Mouse (Mus musculus): Measurements from ENCODE around the gene Gm5127. TPM values are rescaled to one million over a fixed set of nuclear protein-coding genes. Genes with fewer than 3 reads are reported as not detected.

The Gm5127 gene
- 0.57 and 0.73 TPM in 2 replicates for polyA plus RNA-seq (2015; fragmentation: Nextera tagmentation; extraction: Ambion mirVana)

- Histone ChIP-seq H3K36me3 (no peaks in the 10 kb centered on the region), H3K9me3 (replicated peaks) (no peaks in the 10 kb centered on the region), H3K4me3 (replicated peaks) (no peak within 1 kb of the TSS), H3K27me3 (no peaks in the 10 kb centered on the region; the same call in 1 of the 2 replicates), H3K9ac (no peak within 1 kb of the TSS), H3K27ac (no peak within 1 kb of the TSS), H3K4me1 (no peaks in the 10 kb centered on the region), H3K4me2 (no peak within 1 kb of the TSS)
- WGBS: 34% methylated on average over 3 of the region's 3 CpGs
- no peak for ATAC-seq (replicated peaks; ENCODE audit: low FRiP score)
Observed at GRCm38 (mm10) chrX:106582886-106583285, at the start of gene Gm5127. Gm5127 (plus strand) TSS chrX:106583186.

DNA sequence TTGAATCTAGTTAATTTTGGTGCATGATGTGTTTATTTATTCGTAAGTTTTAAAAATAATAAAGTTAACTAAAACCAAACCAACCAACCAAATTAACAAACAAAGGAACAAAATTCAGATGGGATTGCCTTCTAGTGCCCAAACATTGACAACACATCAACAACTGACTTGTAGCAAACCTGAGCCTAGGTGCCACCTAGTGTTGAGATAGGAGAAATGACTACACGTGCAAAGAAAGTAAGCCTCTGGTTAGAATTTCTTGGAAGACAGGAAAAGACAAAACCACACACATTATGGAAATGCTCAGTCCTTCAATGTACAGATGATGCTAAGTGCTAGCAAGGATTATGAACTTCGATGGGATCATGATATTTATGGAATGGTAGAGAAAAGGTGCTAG lies 46.6 kb upstream of the Gm5127 start:
- no peak overlapping the region for H3K4me3 ChIP-seq (replicated peaks)
- H3K36me3 ChIP-seq: no peaks in the 10 kb centered on the region
- H3K9ac ChIP-seq: no peak overlapping the region
- no peak for ATAC-seq (replicated peaks; ENCODE audit: low FRiP score)
- no peak overlapping the region for H3K4me2 ChIP-seq
- WGBS: 38% methylated on average over 3 of the region's 3 CpGs
- no peaks in the 10 kb centered on the region for H3K4me1 ChIP-seq
- H3K27me3 ChIP-seq: no peaks in the 10 kb centered on the region
- no peak overlapping the region for H3K27ac ChIP-seq
- no peaks in the 10 kb centered on the region for H3K9me3 ChIP-seq (replicated peaks)

DNA sequence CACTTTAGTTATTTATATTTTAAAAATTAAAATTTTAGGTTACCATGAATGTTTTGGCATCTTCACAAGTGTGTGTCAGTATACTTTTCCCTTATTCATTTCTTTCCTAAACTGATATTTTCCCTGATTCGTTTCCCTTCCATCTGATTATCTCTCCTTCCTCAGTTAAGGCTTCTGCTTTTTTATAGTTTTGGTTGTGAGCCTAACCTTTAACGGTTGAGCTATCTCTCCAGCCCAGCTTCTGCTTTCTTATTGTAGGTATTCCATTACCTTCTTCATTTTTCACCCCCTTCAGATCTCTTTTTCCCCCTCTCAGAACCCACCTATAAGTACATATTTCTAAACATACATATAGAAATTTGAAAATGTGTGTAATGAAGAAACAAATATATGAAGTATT lies 27.5 kb upstream of the Gm5127 start:
- no peaks in the 10 kb centered on the region for H3K4me1 ChIP-seq
- H3K4me2 ChIP-seq: no peak overlapping the region
- no peak overlapping the region for H3K27ac ChIP-seq
- H3K9me3 ChIP-seq (replicated peaks): no peaks in the 10 kb centered on the region
- H3K27me3 ChIP-seq: no peaks in the 10 kb centered on the region
- H3K9ac ChIP-seq: no peak overlapping the region
- ATAC-seq (replicated peaks; ENCODE audit: low FRiP score): no peak
- H3K4me3 ChIP-seq (replicated peaks): no peak overlapping the region
- H3K36me3 ChIP-seq: no peaks in the 10 kb centered on the region
- WGBS: 77% methylated on average over 2 of the region's 2 CpGs

- Histone ChIP-seq H3K4me1 (no peaks in the 10 kb centered on the region), H3K36me3 (no peaks in the 10 kb centered on the region), H3K27ac (no peak overlapping the region), H3K4me3 (replicated peaks) (no peak overlapping the region), H3K27me3 (no peaks in the 10 kb centered on the region; the same call in 1 of the 2 replicates), H3K4me2 (no peak overlapping the region), H3K9me3 (replicated peaks) (no peaks in the 10 kb centered on the region), H3K9ac (no peak overlapping the region)
- WGBS: 67% methylated on average over 3 of the region's 3 CpGs
- ATAC-seq (replicated peaks; ENCODE audit: low FRiP score): no peak
Observed at GRCm38 (mm10) chrX:106578966-106579365, 4.0 kb upstream of the Gm5127 start.

DNA sequence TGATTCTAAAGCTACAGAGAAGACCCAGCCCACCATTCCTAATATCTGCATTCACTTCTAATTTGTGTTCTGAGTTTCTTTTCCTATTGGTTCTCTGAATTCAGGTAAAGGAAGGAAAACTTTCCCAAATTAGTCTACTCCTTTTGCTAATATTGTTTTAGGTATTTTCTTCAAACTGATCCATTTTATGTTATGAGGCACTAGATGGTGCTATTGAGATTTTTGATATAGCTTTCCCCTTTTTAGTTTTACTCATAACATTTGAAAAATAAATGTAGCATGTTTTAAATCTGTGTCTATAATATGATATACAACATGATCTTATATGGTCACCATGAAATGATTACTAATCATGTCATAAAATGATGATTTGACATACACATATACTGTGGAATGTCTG lies 2.6 kb upstream of the Gm5127 start:
- no peaks in the 10 kb centered on the region; the same call in 1 of the 2 replicates for H3K27me3 ChIP-seq
- H3K9ac ChIP-seq: no peak overlapping the region
- no peak for ATAC-seq (replicated peaks; ENCODE audit: low FRiP score)
- H3K27ac ChIP-seq: no peak overlapping the region
- H3K4me2 ChIP-seq: no peak overlapping the region
- H3K4me1 ChIP-seq: no peaks in the 10 kb centered on the region
- H3K9me3 ChIP-seq (replicated peaks): no peaks in the 10 kb centered on the region
- H3K36me3 ChIP-seq: no peaks in the 10 kb centered on the region
- no peak overlapping the region for H3K4me3 ChIP-seq (replicated peaks)

DNA sequence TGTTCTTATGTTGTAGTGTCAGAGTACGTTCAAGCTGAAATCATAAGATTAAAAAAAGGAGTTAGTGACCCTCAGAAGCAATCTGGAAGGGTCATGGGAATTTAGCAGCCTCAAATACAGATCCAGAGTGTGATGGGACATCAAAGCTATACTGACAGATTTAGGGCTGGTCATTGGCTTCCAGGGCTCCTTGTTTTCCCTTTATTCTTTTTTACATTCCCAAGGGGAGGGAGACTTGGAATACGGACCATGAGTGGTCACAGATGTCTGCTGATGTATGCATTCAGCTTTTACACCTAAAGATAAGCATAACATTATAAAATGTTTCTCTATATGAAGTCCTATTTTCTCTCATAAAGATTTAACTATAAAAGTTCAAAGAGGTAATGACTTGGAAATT lies 789 bp upstream of the Gm5127 start:
- Histone ChIP-seq H3K4me2 (no peak overlapping the region), H3K9ac (no peak overlapping the region), H3K4me3 (replicated peaks) (no peak overlapping the region), H3K27ac (no peak overlapping the region), H3K9me3 (replicated peaks) (no peaks in the 10 kb centered on the region), H3K4me1 (no peaks in the 10 kb centered on the region), H3K36me3 (no peaks in the 10 kb centered on the region), H3K27me3 (no peaks in the 10 kb centered on the region; the same call in 1 of the 2 replicates)
- 25% methylated on average over 2 of the region's 2 CpGs for WGBS
- ATAC-seq (replicated peaks; ENCODE audit: low FRiP score): 0 out of 2 replicates have a peak, but pooled peaks have one; percentile 58

DNA sequence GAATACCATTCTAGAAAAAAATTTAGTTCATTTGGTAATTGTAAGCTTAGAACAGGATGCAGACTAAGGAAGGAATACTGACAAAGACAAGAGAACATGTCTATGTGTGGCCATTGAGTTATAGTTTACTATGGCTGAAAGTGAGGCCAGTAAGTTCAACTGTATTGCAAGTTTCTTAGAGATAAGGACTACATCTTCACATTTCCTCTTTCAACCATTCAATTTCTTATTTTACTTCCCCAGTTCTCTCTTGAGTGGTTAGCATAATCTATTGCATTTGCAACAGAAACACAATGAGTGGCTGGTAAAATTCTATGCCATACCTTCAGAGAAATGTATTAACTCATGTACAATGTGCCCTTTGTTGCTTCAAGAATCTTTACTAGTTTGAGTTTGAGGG lies 10.9 kb downstream of the Gm5127 start:
- Histone ChIP-seq H3K4me1 (no peaks in the 10 kb centered on the region), H3K9ac (no peak overlapping the region), H3K27me3 (0 out of 2 replicates have a peak, but pooled peaks cover 3% of the 10 kb centered on the region), H3K4me2 (no peak overlapping the region), H3K27ac (no peak overlapping the region), H3K4me3 (replicated peaks) (no peak overlapping the region), H3K9me3 (replicated peaks) (no peaks in the 10 kb centered on the region), H3K36me3 (no peaks in the 10 kb centered on the region)
- ATAC-seq (replicated peaks; ENCODE audit: low FRiP score): no peak

DNA sequence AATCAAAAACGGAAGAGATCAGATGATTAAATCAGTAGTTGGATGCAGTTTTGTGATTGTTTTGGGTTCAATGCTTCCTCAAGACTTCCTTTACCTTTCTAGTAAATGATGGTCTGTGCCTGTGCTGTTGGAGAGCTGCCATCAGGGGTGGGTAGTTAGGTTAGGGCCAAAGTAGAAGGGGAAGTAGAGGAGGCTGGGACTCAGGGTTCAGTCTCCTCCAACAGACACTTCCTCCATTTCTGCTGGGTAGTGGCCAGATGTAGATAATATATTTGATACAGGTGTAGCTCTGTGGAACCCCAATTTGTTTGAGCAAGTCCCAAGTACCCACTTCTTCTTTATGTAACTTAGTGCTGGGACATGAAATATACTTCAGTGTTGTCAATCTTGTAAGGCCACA lies 12.9 kb downstream of the Gm5127 start:
- H3K9me3 ChIP-seq (replicated peaks): no peaks in the 10 kb centered on the region
- H3K27ac ChIP-seq: no peak overlapping the region
- H3K9ac ChIP-seq: no peak overlapping the region
- no peaks in the 10 kb centered on the region for H3K36me3 ChIP-seq
- H3K4me1 ChIP-seq: no peaks in the 10 kb centered on the region
- ATAC-seq (replicated peaks; ENCODE audit: low FRiP score): no peak
- 71% methylated on average over 1 of the region's 1 CpGs for WGBS
- no peak overlapping the region for H3K4me2 ChIP-seq
- 0 out of 2 replicates have a peak, but pooled peaks cover 3% of the 10 kb centered on the region for H3K27me3 ChIP-seq
- H3K4me3 ChIP-seq (replicated peaks): no peak overlapping the region

GRCm38 (mm10) chrX:106602574-106603258 lies 19.7 kb downstream of the Gm5127 start:
- ATAC-seq (replicated peaks; ENCODE audit: low FRiP score): no peak; the same call in 1 of the 2 replicates
- 23% methylated on average over 9 of the region's 9 CpGs for WGBS
- H3K27me3 ChIP-seq: peaks cover 17% of the 10 kb centered on the region; the same call in 1 of the 2 replicates
- H3K4me3 ChIP-seq (replicated peaks): peak overlapping the region; percentile 25
- H3K36me3 ChIP-seq: no peaks in the 10 kb centered on the region
- no peaks in the 10 kb centered on the region for H3K4me1 ChIP-seq
- H3K9me3 ChIP-seq (replicated peaks): no peaks in the 10 kb centered on the region
- H3K9ac ChIP-seq: no peak overlapping the region
- H3K4me2 ChIP-seq: peak overlapping the region; percentile 46
- peak overlapping the region; percentile 56; the same call in 1 of the 2 replicates for H3K27ac ChIP-seq

GRCm38 (mm10) chrX:106603386-106603785 lies 20.4 kb downstream of the Gm5127 start, which contains the start of gene Cysltr1:
Cysltr1 (minus strand) TSS chrX:106603679.
- peaks cover 17% of the 10 kb centered on the region; the same call in 1 of the 2 replicates for H3K27me3 ChIP-seq
- H3K4me2 ChIP-seq: peak within 1 kb of the TSS; percentile 46
- no peaks in the 10 kb centered on the region for H3K4me1 ChIP-seq
- WGBS: 27% methylated on average over 6 of the region's 6 CpGs
- H3K4me3 ChIP-seq (replicated peaks): peak within 1 kb of the TSS; percentile 25
- peak within 1 kb of the TSS; percentile 56; the same call in 1 of the 2 replicates for H3K27ac ChIP-seq
- ATAC-seq (replicated peaks; ENCODE audit: low FRiP score): peak; percentile 54
- no peaks in the 10 kb centered on the region for H3K9me3 ChIP-seq (replicated peaks)
- no peak within 1 kb of the TSS for H3K9ac ChIP-seq
- H3K36me3 ChIP-seq: no peaks in the 10 kb centered on the region

- H3K4me3 ChIP-seq (replicated peaks): no peak overlapping the region
- WGBS: 68% methylated on average over 1 of the region's 1 CpGs
Observed at GRCm38 (mm10) chrX:106622512-106622911, 39.5 kb downstream of the Gm5127 start.

DNA sequence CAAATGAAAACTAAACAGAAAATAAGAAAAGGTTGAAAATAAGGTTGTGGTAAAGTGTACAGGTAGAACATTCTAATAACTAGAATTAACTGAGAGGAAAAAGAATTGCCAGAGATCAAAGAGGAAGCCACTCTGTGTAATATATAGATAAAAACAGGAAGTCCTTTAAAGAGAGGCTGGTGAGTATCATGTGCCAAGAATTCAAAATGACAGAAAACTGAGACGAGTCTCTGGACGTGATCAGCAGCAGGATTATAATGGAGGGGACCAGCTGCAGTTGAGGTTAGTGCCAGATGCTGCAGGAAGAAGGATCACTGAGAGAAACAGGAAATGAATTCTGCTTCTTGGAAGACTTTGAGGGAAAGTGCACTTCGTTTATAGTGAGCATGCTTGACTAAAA lies 40.7 kb downstream of the Gm5127 start:
- Histone ChIP-seq H3K4me1 (no peaks in the 10 kb centered on the region), H3K4me2 (no peak overlapping the region), H3K4me3 (replicated peaks) (no peak overlapping the region), H3K9ac (no peak overlapping the region), H3K36me3 (no peaks in the 10 kb centered on the region), H3K9me3 (replicated peaks) (no peaks in the 10 kb centered on the region), H3K27ac (no peak overlapping the region), H3K27me3 (no peaks in the 10 kb centered on the region)
- WGBS: 46% methylated on average over 3 of the region's 3 CpGs
- no peak for ATAC-seq (replicated peaks; ENCODE audit: low FRiP score)

More at GRCm38 (mm10) chrX:106622512-106622911, 39.5 kb downstream of the Gm5127 start:
- no peaks in the 10 kb centered on the region for H3K4me1 ChIP-seq
- no peak for ATAC-seq (replicated peaks; ENCODE audit: low FRiP score)
- no peak overlapping the region for H3K9ac ChIP-seq
- H3K27me3 ChIP-seq: no peaks in the 10 kb centered on the region
- H3K9me3 ChIP-seq (replicated peaks): no peaks in the 10 kb centered on the region
- no peak overlapping the region for H3K27ac ChIP-seq
- no peak overlapping the region for H3K4me2 ChIP-seq
- no peaks in the 10 kb centered on the region for H3K36me3 ChIP-seq

All from kidney, embryonic 15.5 days (tissue).